Mouse (Mus musculus) heart, adult 2 months (tissue): ENCODE measurements around the gene Peli1.

Source experiments
- CTCF ChIP-seq: fragments of 200-600 bp; IDR thresholded peaks from 2 replicates; pipeline ENCODE4 v1.8.1; 2022; ENCODE audit warnings: antibody characterized with exemption, mild to moderate bottlenecking, moderate library complexity
- EP300 ChIP-seq: fragments of 200-500 bp; IDR thresholded peaks from 2 replicates; pipeline ENCODE4 v1.6.1; 2011; ENCODE audit warnings: low read depth, low read length, control low read depth; ENCODE audit not compliant: insufficient read depth

GRCm38 (mm10) chr11:21051716-21052115 is 39.4 kb upstream of the Peli1 start:
- TF ChIP-seq CTCF (no peak), EP300 (no peak)
